Mouse (Mus musculus) monocyte, adult 2 months (primary cell): ENCODE data around the gene Zfyve26.
"Not testable (repeated sequence)": the region's sequence is repeated elsewhere in the genome, so short reads cannot be mapped to it uniquely, and the experiment has no call there.

Experiments used
- DNase-seq, 2 experiments: peaks; one replicate each; pipeline ENCODE4 v3.0.0; 2022; ENCODE audit warnings: low spot score in 2 of 2, low read depth in 1 of 2

Gene Zfyve26

GRCm38 (mm10) chr12:79261035-79261434 is 35.1 kb downstream of the Zfyve26 start:
- DNase-seq: no peak

GRCm38 (mm10) chr12:79260154-79260553 is 36.0 kb downstream of the Zfyve26 start:
- DNase-seq: no peak

GRCm38 (mm10) chr12:79254975-79255374 is 41.1 kb downstream of the Zfyve26 start:
- peak in 1 of 2 experiments; percentile 9 for DNase-seq

- DNase-seq: no peak
These were observed 42.6 kb downstream of the Zfyve26 start for GRCm38 (mm10) chr12:79253294-79254053.

GRCm38 (mm10) chr12:79248110-79248509 is 48.0 kb downstream of the Zfyve26 start:
- no peak for DNase-seq

GRCm38 (mm10) chr12:79242921-79243320 is 53.2 kb downstream of the Zfyve26 start:
- no peak for DNase-seq

GRCm38 (mm10) chr12:79241985-79242384 is 54.1 kb downstream of the Zfyve26 start:
- DNase-seq: no peak

- DNase-seq: peak; percentile 40 to 71
These were observed 60.5 kb downstream of the Zfyve26 start for GRCm38 (mm10) chr12:79235485-79236080.

- DNase-seq: no peak
These were observed 78.6 kb downstream of the Zfyve26 start for GRCm38 (mm10) chr12:79217511-79217910.

- DNase-seq: no peak
These were observed 84.7 kb downstream of the Zfyve26 start for GRCm38 (mm10) chr12:79211447-79211846.

- DNase-seq: no peak
These were observed 87.2 kb downstream of the Zfyve26 start, which contains the start of gene Rdh12 for GRCm38 (mm10) chr12:79208703-79209464. TSS of gene Rdh12 (plus strand) at chr12:79208914.

- DNase-seq: no peak
These were observed 94.2 kb downstream of the Zfyve26 start for GRCm38 (mm10) chr12:79201882-79202281.

- DNase-seq: no peak
These were observed 99.0 kb downstream of the Zfyve26 start for GRCm38 (mm10) chr12:79197105-79197504.

GRCm38 (mm10) chr12:79193441-79193840 is 102.7 kb downstream of the Zfyve26 start:
- peak; percentile 39 to 43 for DNase-seq

- no peak for DNase-seq
These were observed 103.9 kb downstream of the Zfyve26 start, which contains the start of gene Rdh11 for GRCm38 (mm10) chr12:79192193-79192592. TSS of gene Rdh11 (minus strand) at chr12:79192293.

GRCm38 (mm10) chr12:79191701-79192100 is 104.4 kb downstream of the Zfyve26 start:
- peak; percentile 64 to 66 for DNase-seq

- DNase-seq: peak in 1 of 2 experiments; percentile 5
These were observed 105.0 kb downstream of the Zfyve26 start for GRCm38 (mm10) chr12:79190931-79191673.

GRCm38 (mm10) chr12:79185160-79185559 is 110.9 kb downstream of the Zfyve26 start:
- DNase-seq: not testable (repeated sequence)
